Mouse (Mus musculus) limb, embryonic 10.5 days (tissue): ENCODE results near the gene Olfr1419. TPM values are rescaled to one million over a fixed set of nuclear protein-coding genes. Genes with fewer than 3 reads are reported as not detected.
"Not testable (repeated sequence)": the region's sequence is repeated elsewhere in the genome, so short reads cannot be mapped to it uniquely, and the experiment has no call there.

ENCODE experiments used
- DNase-seq: peaks from one replicate; pipeline ENCODE4 v3.0.0-alpha.2; 2017; ENCODE audit warnings: low spot score
- H3K27ac ChIP-seq: fragments of 300-500 bp; sonication (generic); 2 replicates; pipeline ENCODE4 v1.5.1; 2016; ENCODE audit warnings: mild to moderate bottlenecking
- H3K27me3 ChIP-seq: fragments of 300-500 bp; sonication (generic); 2 replicates; pipeline ENCODE4 v1.6.1; 2016; ENCODE audit warnings: low read depth, mild to moderate bottlenecking; ENCODE audit not compliant: poor library complexity, severe bottlenecking
- H3K36me3 ChIP-seq: fragments of 300-500 bp; sonication (generic); 2 replicates; pipeline ENCODE4 v1.6.1; 2016; ENCODE audit warnings: mild to moderate bottlenecking, moderate library complexity
- H3K4me1 ChIP-seq: fragments of 300-500 bp; sonication (generic); 2 replicates; pipeline ENCODE4 v1.6.1; 2016
- H3K4me3 ChIP-seq: fragments of 300-500 bp; sonication (generic); 2 replicates; pipeline ENCODE4 v1.5.1; 2016; ENCODE audit warnings: mild to moderate bottlenecking, moderate library complexity
- H3K9me3 ChIP-seq: fragments of 300-500 bp; sonication (generic); replicated peaks from 2 replicates; pipeline ENCODE4 v1.6.1; 2016; ENCODE audit warnings: mild to moderate bottlenecking
- WGBS: fragments of 180-500 bp; shearing (Covaris S2); methylation state at CpG from one replicate; pipeline ENCODE4 v1.1.7; 2016; 5-methylcytosine and 5-hydroxymethylcytosine counted together
- polyA plus RNA-seq: library from polyadenylated mRNA; unstranded; fragments of >200 nt; fragmentation: Nextera tagmentation; extraction: Ambion mirVana; gene quantifications from 2 replicates; pipeline ENCODE4 v1.2.1, GENCODE M21; 2016

The Olfr1419 gene
- not detected in 2 replicates for polyA plus RNA-seq

DNA sequence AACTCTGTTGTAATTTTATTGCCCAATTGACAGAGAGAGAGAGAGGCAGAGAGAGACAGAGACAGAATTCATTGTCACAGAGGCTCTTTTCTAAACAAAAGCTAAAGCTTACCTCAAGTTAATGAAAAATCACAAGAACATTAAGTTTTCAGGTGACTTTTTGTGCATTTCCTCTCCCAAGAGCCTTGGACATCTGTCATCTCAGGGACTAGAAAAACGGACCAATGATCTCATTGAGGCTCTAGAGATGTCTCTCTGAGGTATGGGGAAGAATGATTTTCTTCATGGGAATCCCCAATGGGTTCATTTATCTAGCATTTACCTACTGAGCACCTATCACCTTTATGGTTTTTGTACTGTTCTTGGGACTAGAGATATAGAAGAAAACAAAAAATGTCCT, at the start of gene Olfr1419:
Olfr1419 (minus strand) TSS at position 101 of the 400 bp plus-strand sequence.
- Histone ChIP-seq H3K4me1 (no peaks in the 10 kb centered on the region), H3K27me3 (no peaks in the 10 kb centered on the region), H3K27ac (no peak within 1 kb of the TSS), H3K4me3 (no peak within 1 kb of the TSS), H3K9me3 (no peaks in the 10 kb centered on the region), H3K36me3 (no peaks in the 10 kb centered on the region)
- WGBS, result 56% methylated on average over 1 of the region's 1 CpGs
- no peak for DNase-seq

DNA sequence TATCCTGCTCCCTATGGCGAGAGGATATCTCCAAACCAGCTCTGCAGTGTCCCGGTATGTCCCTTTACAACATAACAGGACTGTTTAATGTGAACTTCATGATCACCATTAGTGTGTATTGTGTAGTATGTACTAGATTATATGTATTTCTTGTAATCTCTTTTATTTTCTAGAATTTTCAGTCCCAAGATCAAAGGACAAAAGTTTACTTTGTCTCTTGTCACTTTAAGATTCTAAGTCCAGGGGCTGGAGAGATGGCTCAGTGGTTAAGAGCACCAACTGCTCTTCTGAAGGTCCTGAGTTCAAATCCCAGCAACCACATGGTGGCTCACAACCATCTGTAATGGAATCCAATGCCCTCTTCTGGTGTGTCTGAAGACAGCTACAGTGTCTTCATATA, 47.6 kb upstream of the Olfr1419 start:
- H3K4me1 ChIP-seq, H3K27me3 ChIP-seq, H3K4me3 ChIP-seq, H3K9me3 ChIP-seq, DNase-seq, H3K27ac ChIP-seq: not testable (repeated sequence)
- WGBS, result 97% methylated on average over 2 of the region's 2 CpGs
- H3K36me3 ChIP-seq, result peaks cover 85% of the 10 kb centered on the region

GRCm38 (mm10) chr19:11922068-11922467, 47.2 kb upstream of the Olfr1419 start:
- no peaks in the 10 kb centered on the region for H3K4me1 ChIP-seq
- peaks cover 85% of the 10 kb centered on the region for H3K36me3 ChIP-seq
- no peaks in the 10 kb centered on the region for H3K27me3 ChIP-seq
- no peak for DNase-seq
- H3K9me3 ChIP-seq, result no peaks in the 10 kb centered on the region
- no peak overlapping the region for H3K27ac ChIP-seq
- 91% methylated on average over 1 of the region's 1 CpGs for WGBS
- H3K4me3 ChIP-seq, result no peak overlapping the region

- peaks cover 12% of the 10 kb centered on the region; the same call in 1 of the 2 replicates for H3K4me1 ChIP-seq
- WGBS, result 95% methylated on average over 2 of the region's 2 CpGs
- H3K9me3 ChIP-seq, result no peaks in the 10 kb centered on the region
- H3K27me3 ChIP-seq, result no peaks in the 10 kb centered on the region
- H3K4me3 ChIP-seq, result no peak overlapping the region
- H3K27ac ChIP-seq, result no peak overlapping the region
- peaks cover 53% of the 10 kb centered on the region for H3K36me3 ChIP-seq
- DNase-seq, result no peak
Measured at GRCm38 (mm10) chr19:11915804-11916203, 40.9 kb upstream of the Olfr1419 start.

- no peaks in the 10 kb centered on the region for H3K9me3 ChIP-seq
- WGBS, result under 1% methylated on average over 46 of the region's 54 CpGs
- peak; percentile 79 for DNase-seq
- peaks cover 12% of the 10 kb centered on the region; the same call in 1 of the 2 replicates for H3K4me1 ChIP-seq
- peaks cover 34% of the 10 kb centered on the region for H3K36me3 ChIP-seq
- no peaks in the 10 kb centered on the region for H3K27me3 ChIP-seq
- H3K4me3 ChIP-seq, result peak overlapping the region; percentile 88
- peak overlapping the region; percentile 95 for H3K27ac ChIP-seq
Measured at GRCm38 (mm10) chr19:11912533-11913121, 37.7 kb upstream of the Olfr1419 start.

- Histone ChIP-seq H3K27me3 (no peaks in the 10 kb centered on the region), H3K4me3 (peak within 1 kb of the TSS; percentile 88), H3K27ac (peak within 1 kb of the TSS; percentile 95), H3K9me3 (no peaks in the 10 kb centered on the region), H3K36me3 (peaks cover 29% of the 10 kb centered on the region), H3K4me1 (peaks cover 12% of the 10 kb centered on the region; the same call in 1 of the 2 replicates)
- DNase-seq, result peak; percentile 98
- WGBS, result under 1% methylated on average over 52 of the region's 53 CpGs
Measured at GRCm38 (mm10) chr19:11912037-11912532, 37.2 kb upstream of the Olfr1419 start, which contains the start of gene Patl1. TSS of gene Patl1 (plus strand) at chr19:11912399.

DNA sequence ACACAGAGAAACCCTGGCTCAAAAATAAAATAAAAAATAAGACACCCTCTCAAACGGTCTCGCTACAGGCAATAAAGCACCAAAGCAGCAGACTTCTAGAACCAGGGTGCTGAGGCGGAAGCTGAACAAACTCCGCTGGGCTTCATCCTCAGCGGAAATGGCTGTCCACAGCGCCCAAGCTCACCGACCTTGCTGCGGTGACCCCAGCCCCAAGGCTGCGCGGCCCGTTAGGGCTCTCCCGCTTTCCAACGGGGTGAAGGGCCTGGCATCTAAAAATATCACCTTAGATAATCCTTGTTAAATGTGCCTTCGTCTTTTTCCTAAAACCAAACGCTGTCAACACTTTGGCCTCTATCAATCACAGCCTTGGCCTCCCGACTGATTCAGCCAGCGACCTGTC, 36.7 kb upstream of the Olfr1419 start:
- DNase-seq, result no peak
- peak overlapping the region; percentile 88 for H3K4me3 ChIP-seq
- 3% methylated on average over 17 of the region's 17 CpGs for WGBS
- no peaks in the 10 kb centered on the region for H3K27me3 ChIP-seq
- peaks cover 12% of the 10 kb centered on the region; the same call in 1 of the 2 replicates for H3K4me1 ChIP-seq
- peak overlapping the region; percentile 95 for H3K27ac ChIP-seq
- no peaks in the 10 kb centered on the region for H3K9me3 ChIP-seq
- H3K36me3 ChIP-seq, result peaks cover 24% of the 10 kb centered on the region

- Histone ChIP-seq H3K4me1 (peaks cover 12% of the 10 kb centered on the region; the same call in 1 of the 2 replicates), H3K36me3 (peaks cover 19% of the 10 kb centered on the region), H3K9me3 (no peaks in the 10 kb centered on the region), H3K4me3 (peak overlapping the region; percentile 88), H3K27ac (no peak overlapping the region), H3K27me3 (no peaks in the 10 kb centered on the region)
- 94% methylated on average over 5 of the region's 5 CpGs for WGBS
- DNase-seq, result no peak
Measured at GRCm38 (mm10) chr19:11911021-11911420, 36.1 kb upstream of the Olfr1419 start.

DNA sequence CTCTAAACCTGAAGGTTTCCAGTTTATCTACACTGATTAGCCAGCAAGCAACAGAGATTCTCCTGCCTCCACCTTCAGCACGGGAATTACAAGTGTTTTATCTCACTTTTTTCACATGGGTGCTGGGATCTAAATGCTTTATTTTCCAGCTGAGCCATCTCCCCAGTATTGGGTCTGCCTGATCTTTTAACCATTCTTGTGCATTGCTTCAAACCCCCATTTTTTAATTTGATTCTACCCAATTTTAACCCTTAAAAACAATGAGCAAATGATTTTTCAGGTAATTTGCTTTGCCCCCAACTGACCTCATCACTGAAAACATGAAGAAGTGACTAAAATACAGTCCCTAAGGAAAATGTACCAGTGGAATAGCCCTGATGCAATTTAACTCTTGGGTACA, 11.4 kb upstream of the Olfr1419 start, which contains the start of gene Olfr1420:
Olfr1420 (plus strand) TSS at position 301 of the 400 bp plus-strand sequence.
- no peak for DNase-seq
- Histone ChIP-seq H3K27ac (no peak within 1 kb of the TSS), H3K4me3 (no peak within 1 kb of the TSS), H3K9me3 (no peaks in the 10 kb centered on the region), H3K36me3 (no peaks in the 10 kb centered on the region), H3K4me1 (no peaks in the 10 kb centered on the region), H3K27me3 (no peaks in the 10 kb centered on the region)
- 63% methylated on average over 1 of the region's 1 CpGs for WGBS

DNA sequence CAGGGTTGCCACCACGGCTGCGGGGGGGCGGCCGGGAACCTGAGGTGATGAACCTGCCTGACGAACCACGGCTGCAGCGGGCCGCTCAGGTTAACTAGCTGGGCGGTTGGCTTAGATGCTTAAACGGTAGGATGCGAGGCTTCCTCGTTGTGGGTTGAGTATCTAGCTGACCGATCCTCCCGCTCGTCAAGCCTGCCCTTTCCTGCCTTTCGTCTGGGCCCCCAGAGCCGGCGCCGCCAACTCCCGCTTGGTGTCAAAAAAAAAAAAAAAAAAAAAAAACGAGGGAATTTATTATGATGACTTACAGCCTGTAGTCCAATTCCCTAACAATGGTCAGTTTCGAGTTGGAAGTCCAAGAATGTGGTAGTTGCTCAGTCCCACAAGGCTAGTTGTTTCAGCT, 3.5 kb upstream of the Olfr1419 start:
- H3K4me3 ChIP-seq, H3K9me3 ChIP-seq: not testable (repeated sequence)
- WGBS, result 67% methylated on average over 22 of the region's 22 CpGs

DNA sequence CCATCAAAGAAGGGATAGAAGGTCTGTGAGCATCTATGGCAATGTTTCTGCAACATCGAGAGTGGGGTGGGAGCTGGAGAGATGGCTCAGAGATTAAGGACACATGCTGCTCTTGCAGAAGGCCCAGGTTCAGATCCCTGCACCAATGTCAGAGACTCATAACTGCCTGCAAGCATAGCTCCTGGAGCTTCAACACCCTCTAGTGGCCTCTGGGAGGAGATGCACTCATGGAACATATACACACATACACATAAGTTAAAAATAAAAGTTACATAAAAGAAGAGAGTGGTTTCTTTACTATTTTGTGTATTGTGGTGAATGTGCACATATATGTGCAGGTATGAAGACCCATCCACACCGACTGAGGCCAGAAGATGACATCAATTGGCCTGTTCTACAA, 7.1 kb downstream of the Olfr1419 start:
- Histone ChIP-seq H3K36me3 (no peaks in the 10 kb centered on the region), H3K4me1 (no peaks in the 10 kb centered on the region), H3K9me3 (no peaks in the 10 kb centered on the region), H3K27ac (no peak overlapping the region), H3K4me3 (no peak overlapping the region), H3K27me3 (no peaks in the 10 kb centered on the region)
- 77% methylated on average over 2 of the region's 2 CpGs for WGBS
- DNase-seq, result no peak

More for the DNA sequence above, 3.5 kb upstream of the Olfr1419 start:
- H3K36me3 ChIP-seq, H3K4me1 ChIP-seq, H3K27ac ChIP-seq, H3K27me3 ChIP-seq, DNase-seq: not testable (repeated sequence)

DNA sequence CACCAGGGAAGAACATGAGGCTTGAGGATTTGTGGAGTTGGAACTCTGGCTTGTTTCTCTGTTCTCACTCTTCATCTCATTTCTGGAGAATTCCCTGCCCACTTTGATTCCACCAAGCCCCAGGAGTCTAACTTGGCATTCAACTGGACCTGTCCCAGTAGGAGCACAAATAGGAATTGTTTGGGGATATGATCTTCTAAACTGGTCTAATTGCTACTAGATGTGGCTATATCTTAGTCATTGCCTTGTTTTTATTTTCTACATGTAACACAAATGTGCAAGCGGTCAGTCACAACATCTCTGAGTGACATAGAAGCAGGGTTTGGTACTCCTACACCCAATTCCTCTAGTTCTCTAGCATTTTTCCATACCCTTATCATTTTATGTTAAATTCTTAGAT, 13.9 kb downstream of the Olfr1419 start, which contains the start of gene Olfr1418:
Olfr1418 (minus strand) TSS at position 101 of the 400 bp plus-strand sequence.
- DNase-seq, result no peak
- Histone ChIP-seq H3K9me3 (no peaks in the 10 kb centered on the region), H3K36me3 (no peaks in the 10 kb centered on the region), H3K27ac (no peak within 1 kb of the TSS), H3K4me3 (no peak within 1 kb of the TSS), H3K27me3 (no peaks in the 10 kb centered on the region), H3K4me1 (no peaks in the 10 kb centered on the region)
- WGBS, result 97% methylated on average over 1 of the region's 1 CpGs

DNA sequence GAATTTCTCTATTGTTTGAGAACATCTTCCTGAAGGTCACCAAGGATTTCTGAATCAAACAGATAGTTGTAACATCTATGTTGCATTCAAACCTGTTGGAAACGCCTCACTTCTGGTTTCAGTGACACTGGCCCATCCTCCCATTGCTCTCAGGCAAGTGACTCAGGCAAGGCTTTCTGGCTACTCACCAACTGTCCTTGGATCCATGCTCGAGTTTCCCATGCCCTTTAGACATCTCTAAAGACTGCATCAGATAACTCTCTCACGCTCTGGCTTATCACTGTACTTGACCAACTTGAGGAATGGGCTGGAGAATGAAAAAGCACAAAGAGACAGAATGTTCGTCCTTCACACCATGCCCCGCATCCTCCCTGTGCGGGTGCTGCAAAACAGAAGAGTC, 18.4 kb downstream of the Olfr1419 start:
- DNase-seq, result no peak
- Histone ChIP-seq H3K4me3 (no peak overlapping the region), H3K4me1 (no peaks in the 10 kb centered on the region), H3K27me3 (no peaks in the 10 kb centered on the region), H3K36me3 (no peaks in the 10 kb centered on the region), H3K9me3 (no peaks in the 10 kb centered on the region), H3K27ac (no peak overlapping the region)
- 83% methylated on average over 6 of the region's 6 CpGs for WGBS
